Mouse (Mus musculus): ENCODE measurements around the gene Nav3.

The Nav3 gene

DNA sequence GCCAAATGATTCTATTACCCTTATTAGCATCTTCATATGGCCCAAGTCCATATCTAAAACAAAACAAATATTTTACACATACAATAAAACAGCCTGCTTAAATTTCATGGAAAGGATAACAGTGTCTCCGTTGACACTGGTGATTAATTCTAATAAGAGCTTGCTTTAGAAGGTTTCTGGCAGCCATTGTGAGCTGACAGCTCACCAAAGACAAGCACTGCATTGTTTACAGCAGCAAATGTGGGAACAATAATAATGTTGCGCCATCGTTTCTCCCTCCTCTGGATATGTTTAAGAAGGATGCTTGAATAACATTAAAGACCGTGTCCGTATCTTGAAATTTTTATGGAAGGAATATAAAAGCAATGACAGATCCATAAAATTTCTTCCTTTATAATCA is 280.1 kb downstream of the Nav3 start:
- no peak for DNase-seq

- DNase-seq: no peak
Measured at GRCm38 (mm10) chr10:110169416-110169815, 286.6 kb downstream of the Nav3 start.

DNA sequence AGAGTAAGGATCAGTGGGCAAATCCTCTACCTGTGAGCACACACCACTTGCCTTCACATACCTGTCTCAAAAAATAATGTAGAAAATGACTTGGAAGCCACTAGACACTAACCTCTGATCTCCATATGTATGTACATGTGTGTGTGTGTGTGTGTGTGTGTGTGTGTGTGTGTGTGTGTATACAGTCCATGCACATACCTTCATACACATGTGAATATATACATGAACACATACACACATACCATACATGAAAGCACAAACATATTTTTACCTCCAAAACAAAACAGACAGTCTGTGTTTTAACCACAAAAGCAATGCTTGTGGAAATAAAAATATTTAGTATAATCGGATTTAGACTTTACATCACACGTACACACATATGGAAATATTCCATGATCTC is 287.1 kb downstream of the Nav3 start:
- DNase-seq: no peak

GRCm38 (mm10) chr10:110162596-110162995 is 293.4 kb downstream of the Nav3 start:
- DNase-seq: no peak

DNA sequence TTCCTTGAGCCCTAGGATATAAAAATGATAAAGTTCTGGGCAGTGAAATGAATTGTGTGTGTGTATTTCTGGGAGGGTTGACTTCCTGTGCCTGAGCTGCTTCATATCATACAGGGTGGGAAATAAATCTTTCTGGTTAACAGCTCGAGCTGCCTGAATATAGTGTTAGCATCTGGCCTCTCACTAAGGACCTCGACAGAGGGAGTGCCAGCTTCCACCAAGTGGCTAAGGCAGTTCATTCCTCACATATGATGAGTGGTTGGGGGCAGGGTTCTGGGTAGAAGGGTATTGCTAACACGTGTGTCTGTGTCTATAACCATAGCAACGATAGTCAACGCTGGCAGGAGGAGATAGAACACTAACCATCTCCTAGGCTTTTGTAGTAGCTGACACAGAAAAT is 295.1 kb downstream of the Nav3 start:
- DNase-seq: no peak

DNA sequence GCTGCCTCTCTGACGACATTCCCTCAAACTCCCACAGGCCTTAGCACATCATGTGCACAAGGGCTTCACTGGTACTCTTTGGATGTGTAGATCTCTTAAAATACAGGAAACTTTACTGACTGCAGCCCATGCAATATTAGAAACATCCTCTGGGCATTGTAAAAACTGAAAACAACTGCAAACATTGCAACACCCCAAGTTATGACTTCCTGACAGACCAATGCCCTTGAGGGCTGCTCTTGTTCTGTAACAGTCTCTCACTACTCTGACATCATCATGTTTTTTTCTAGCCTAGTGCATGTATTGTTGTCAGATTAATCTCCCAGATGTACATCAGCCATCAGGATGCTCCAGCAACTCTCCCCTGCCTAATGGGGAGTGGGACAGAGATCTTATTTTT is 296.5 kb downstream of the Nav3 start:
- no peak for DNase-seq

DNA sequence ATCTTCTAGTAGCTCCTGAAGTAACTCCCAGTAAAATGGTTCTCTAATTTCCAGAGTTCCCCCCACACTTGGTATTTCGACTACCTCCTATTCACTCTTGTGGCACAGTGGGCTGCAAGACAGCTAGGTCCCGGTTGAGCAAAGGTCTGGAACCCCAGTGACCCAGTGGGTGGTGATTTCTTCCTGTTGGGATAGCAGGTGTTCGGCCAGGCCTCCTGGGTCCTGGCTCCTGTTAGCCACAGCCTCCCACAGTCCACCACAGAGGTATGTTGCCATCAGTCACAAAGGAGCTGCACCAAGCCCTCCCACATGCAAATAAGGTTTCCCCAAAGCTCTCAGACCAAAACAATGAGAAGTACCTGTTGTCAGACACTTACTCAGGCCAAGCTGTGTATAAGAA is 297.9 kb downstream of the Nav3 start:
- no peak for DNase-seq

DNA sequence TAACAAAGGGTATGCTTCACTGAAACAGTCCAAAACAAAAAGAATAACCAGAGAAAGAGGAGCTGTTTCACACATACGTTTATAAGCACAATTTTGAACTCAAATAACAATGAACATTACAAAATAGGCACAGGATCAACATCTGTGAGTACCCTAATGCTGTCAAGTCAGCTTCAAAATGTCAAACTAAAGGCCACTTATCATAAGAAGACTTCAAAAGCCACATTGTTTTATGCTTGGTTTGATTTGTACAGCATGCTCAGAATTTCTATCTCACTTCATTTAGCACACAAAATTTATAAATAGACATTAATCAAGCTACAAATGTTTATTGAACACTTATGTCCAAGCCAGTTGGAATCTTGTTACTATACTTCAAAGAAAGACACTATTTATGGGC is 299.6 kb downstream of the Nav3 start:
- DNase-seq: no peak

GRCm38 (mm10) chr10:110155494-110155893 is 300.5 kb downstream of the Nav3 start:
- no peak for DNase-seq

DNA sequence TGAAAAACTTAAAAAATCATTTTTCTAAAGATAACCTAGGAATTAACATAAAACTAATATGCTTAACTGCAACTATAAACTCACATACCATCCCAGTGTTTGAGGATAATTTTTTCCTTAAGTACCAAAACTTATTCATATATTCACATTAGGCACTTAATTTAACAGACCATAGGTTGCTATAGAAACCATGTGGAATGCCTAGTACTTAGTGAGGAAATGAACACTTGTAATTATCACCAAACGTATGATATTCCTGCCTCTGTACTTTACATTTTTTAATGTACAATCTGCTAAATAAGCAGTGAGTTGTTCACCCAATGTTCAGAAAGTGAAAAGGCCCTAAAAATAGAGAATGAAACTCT is 301.1 kb downstream of the Nav3 start:
- DNase-seq: no peak

- DNase-seq: no peak
Measured at GRCm38 (mm10) chr10:110154001-110154872, 301.8 kb downstream of the Nav3 start.

GRCm38 (mm10) chr10:110120572-110120971 is 335.4 kb downstream of the Nav3 start:
- DNase-seq: no peak

DNA sequence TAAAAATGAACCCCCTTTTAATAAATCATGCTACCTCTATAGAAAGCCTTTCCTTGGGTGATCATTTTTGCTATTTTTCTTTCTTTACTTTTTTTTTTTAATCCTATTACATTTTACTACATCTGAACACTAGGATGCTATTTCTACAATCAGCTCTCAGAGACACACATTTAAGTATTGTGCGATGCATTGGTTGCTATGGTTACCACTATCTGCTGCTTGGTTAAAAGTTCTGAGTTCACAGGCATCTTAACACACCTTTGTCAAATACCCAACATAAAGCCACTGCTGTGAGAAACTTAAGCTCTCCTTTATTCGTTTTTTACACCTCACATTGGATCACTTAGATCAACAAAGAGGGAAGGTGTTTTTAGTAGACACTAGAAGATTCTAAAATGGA is 338.7 kb downstream of the Nav3 start:
- no peak for DNase-seq

GRCm38 (mm10) chr10:110112669-110113458 is 343.1 kb downstream of the Nav3 start:
- DNase-seq: no peak

- no peak for DNase-seq
Measured at GRCm38 (mm10) chr10:110103255-110103654, 352.7 kb downstream of the Nav3 start.

- no peak for DNase-seq
Measured at GRCm38 (mm10) chr10:110102231-110102630, 353.8 kb downstream of the Nav3 start.

- no peak for DNase-seq
Measured at GRCm38 (mm10) chr10:110094433-110094832, 361.6 kb downstream of the Nav3 start.

- no peak for DNase-seq
Measured at GRCm38 (mm10) chr10:110088444-110089061, 367.5 kb downstream of the Nav3 start.

DNA sequence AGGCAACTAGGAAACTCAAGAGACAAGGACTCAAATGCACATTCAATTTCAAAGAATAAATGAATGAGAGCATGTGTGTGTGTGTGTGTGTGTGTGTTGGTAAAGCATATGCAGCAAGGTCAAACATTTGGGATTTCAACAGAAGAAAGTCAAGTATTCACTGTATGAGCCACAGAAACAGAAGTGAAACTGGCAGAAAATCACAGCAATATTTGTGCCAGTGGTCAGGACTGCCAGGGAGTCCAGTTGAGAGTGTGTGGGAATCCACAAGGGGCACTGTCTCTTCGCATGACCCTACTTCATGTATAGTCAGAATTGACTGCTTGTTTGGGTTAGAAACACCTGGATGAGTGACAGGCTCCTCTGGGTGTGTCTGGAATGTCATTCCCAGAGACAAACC is 370.1 kb downstream of the Nav3 start:
- DNase-seq: no peak

- DNase-seq: no peak
Measured at GRCm38 (mm10) chr10:110085156-110085555, 370.8 kb downstream of the Nav3 start.

- no peak for DNase-seq
Measured at GRCm38 (mm10) chr10:110076575-110076974, 379.4 kb downstream of the Nav3 start.

DNA sequence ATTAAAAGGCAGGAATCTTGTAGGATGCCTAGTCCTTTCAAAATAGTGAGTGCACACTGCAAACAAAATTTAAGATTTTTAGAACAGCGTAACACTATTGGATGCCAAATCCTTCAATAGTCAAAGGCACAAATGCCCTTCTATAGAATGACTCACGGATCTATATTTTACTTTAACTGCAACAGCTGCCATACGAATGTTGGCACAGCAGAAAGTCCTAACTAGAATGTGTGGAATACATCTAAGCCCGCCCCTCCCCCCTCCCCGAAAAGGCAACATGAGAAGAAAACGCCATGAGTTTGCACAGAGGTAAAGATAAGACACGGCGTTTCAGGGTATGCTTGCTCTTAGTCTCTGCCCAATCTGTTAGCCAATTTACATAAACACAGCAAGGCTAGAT is 383.6 kb downstream of the Nav3 start:
- no peak for DNase-seq

DNA sequence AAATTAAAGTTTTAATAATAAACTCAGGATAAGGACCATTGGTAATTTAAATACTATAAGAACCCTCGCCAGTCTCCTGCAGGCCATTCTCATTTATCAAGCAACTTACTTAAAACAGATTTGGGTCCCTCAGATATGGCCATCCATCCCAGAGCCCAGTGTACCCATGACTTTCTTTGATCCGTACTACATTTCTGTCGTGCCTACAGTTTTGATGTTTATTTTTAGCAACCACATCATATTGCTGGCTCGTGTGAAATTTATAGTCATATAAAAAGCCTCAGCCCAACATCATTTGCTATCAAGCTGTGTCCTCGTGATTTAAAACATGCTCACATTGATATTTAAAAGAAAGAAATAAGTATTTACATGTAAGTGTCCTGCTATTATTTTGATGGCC is 394.8 kb downstream of the Nav3 start:
- DNase-seq: no peak

DNA sequence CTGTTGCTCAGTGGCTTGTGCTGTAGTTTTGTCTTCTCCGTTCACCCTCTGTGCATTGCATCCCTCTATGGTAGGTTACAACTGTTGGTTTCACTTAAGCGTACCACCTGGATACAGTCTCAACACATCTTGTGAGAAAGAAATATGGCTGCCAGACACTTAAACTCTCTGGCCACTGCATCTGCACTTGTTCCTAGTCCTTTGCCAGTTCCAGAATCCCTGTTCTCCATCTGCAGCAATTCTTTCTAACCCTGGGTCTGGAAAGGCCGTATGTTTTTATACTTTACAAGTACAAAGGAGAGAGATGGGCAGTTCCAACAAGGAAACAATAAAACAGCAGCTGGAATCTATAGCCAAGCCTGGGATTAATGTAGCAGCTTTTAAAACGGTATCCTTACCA is 418.5 kb downstream of the Nav3 start:
- DNase-seq: no peak

Measured in thymus, postnatal 36 days (tissue).